Mouse (Mus musculus): ENCODE results near the gene BC067074. TPM values are rescaled to one million over a fixed set of nuclear protein-coding genes. Genes with fewer than 3 reads are reported as not detected.

Gene BC067074
- polyA plus RNA-seq, 1 experiment from 2014 or later = 5.4 TPM

DNA sequence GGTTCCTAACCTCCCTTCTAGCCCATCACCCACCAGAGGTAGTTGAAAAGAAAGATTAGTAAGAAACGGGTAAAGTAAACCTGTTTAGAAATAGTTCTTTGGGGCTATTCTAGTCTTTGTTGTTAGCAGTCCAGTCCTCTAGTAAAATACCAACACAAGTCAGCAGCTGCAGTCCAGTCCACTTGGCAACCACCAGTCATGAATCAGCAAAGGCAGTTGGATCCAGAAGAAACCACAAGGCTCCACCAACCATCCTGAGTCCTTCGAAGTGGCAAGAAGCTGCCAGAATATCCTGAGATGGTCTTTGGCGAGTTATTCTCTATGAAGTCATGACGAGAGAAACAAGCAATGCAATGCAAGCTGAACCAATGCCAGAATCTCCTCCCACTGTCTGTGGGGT is 124.0 kb downstream of the BC067074 start:
- no peaks in the 10 kb centered on the region for H3K36me3 ChIP-seq (ENCODE audit: insufficient read depth)
- TF ChIP-seq CTCF (IDR thresholded peaks at IDR 0.05; ENCODE audit: low read depth) = no peak
- no peaks in the 10 kb centered on the region for H3K27me3 ChIP-seq (ENCODE audit: insufficient read depth, low read length)
- no peaks in the 10 kb centered on the region for H3K9me3 ChIP-seq (ENCODE audit: low read depth, low read length)
- ATAC-seq (ENCODE audit: insufficient read depth) = no peak
- no peak overlapping the region for H3K4me2 ChIP-seq
- H3K4me3 ChIP-seq (ENCODE audit: low read depth, low read length) = no peak overlapping the region
- DNase-seq = no peak
- H3K9ac ChIP-seq = no peak overlapping the region
- 91% methylated on average over 4 of the region's 4 CpGs for WGBS
- H3K27ac ChIP-seq (ENCODE audit: low read depth) = no peak overlapping the region
- peaks cover 7% of the 10 kb centered on the region for H3K4me1 ChIP-seq (ENCODE audit: insufficient read depth)

DNA sequence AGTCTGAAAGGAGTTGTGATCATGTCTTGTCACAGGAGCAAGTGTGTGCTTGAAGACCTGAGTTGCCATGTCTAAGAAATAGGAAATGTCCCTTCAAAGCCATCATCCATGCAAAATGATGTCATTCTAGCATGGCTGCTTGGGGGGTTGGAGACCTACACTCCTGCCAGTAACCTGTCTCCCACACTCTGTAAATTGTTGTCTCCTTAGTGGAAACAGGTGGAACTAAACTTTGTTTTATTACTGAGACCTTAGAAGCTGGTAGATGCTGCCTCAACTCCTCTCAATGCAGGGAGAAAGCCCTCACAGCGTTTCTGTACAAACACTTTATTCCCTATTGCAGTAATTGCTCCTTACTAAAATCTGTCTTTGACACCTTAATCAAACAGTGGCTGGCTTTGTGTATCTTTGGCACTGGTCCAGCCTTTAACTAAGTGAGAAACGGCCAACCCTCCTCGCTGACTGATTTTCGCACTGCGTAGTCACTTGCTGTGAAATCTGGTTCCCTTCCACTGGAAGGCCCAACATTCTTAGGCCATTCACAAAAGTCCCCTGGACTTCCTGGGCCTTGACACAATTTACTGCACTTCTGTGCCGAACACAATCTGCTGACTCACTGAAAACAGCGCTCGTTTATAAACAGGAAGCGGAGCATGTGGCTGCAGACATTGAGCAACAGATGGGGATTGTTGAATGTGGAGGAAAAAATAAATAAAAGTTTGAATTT is 125.0 kb downstream of the BC067074 start:
- H3K9ac ChIP-seq = no peak overlapping the region
- TF ChIP-seq CTCF (IDR thresholded peaks at IDR 0.05; ENCODE audit: low read depth) = no peak
- ATAC-seq (ENCODE audit: insufficient read depth) (peak; percentile 81), DNase-seq (peak; percentile 88)
- WGBS = 14% methylated on average over 9 of the region's 9 CpGs
- H3K27ac ChIP-seq (ENCODE audit: low read depth) = peak overlapping the region; percentile 61
- H3K9me3 ChIP-seq (ENCODE audit: low read depth, low read length) = no peaks in the 10 kb centered on the region
- no peaks in the 10 kb centered on the region for H3K36me3 ChIP-seq (ENCODE audit: insufficient read depth)
- 0 out of 2 replicates have a peak overlapping the region, but pooled peaks have one; percentile 8 for H3K4me2 ChIP-seq
- H3K4me3 ChIP-seq (ENCODE audit: low read depth, low read length) = no peak overlapping the region
- no peaks in the 10 kb centered on the region for H3K27me3 ChIP-seq (ENCODE audit: insufficient read depth, low read length)
- H3K4me1 ChIP-seq (ENCODE audit: insufficient read depth) = peaks cover 7% of the 10 kb centered on the region

DNA sequence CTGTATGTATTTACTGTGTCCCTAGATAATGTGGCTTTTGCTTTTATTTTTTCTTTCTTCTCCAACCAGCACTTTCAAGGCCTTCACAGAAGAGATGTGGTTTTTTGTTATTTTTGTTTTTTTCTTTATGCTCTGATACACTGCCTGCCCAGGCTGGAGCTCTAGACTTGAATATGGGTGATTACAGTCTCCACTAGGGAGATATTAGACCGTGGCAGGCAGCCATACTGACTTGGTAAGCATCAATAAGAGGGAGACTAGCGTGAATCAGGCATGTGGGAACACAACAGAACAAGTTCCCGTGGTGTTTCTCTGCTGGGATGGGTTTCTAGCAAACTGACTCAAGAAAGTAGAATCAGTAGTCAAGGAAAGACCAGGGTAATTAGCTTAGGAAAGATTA is 125.7 kb downstream of the BC067074 start:
- no peak overlapping the region for H3K9ac ChIP-seq
- no peaks in the 10 kb centered on the region for H3K9me3 ChIP-seq (ENCODE audit: low read depth, low read length)
- H3K4me2 ChIP-seq = no peak overlapping the region
- peak overlapping the region; percentile 54; the same call in 1 of the 2 replicates for H3K27ac ChIP-seq (ENCODE audit: low read depth)
- H3K27me3 ChIP-seq (ENCODE audit: insufficient read depth, low read length) = no peaks in the 10 kb centered on the region
- ATAC-seq (ENCODE audit: insufficient read depth) = no peak
- DNase-seq = no peak
- no peak for TF ChIP-seq CTCF (IDR thresholded peaks at IDR 0.05; ENCODE audit: low read depth)
- WGBS = 66% methylated on average over 3 of the region's 3 CpGs
- H3K4me3 ChIP-seq (ENCODE audit: low read depth, low read length) = no peak overlapping the region
- no peaks in the 10 kb centered on the region for H3K36me3 ChIP-seq (ENCODE audit: insufficient read depth)
- peaks cover 7% of the 10 kb centered on the region for H3K4me1 ChIP-seq (ENCODE audit: insufficient read depth)

DNA sequence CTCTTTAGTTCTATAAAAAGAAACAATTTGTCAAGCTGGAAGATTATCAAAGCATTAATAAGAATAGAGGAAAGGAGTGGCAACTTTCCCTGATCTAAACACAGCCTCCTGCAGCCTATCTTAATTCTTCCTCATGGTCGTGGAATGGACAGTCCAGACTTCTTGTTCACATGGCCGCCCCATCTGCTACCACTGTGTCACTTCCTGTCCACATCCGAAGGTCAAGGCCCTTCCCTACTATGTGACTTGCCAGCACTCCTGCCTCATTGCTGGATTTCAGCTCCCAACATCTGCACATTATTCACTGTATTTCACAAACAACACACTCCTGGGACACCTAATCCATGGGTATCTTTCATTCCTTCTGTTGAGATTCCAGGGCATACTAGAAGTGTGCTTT is 128.5 kb downstream of the BC067074 start:
- H3K4me1 ChIP-seq (ENCODE audit: insufficient read depth) = peaks cover 7% of the 10 kb centered on the region
- DNase-seq (no peak), ATAC-seq (ENCODE audit: insufficient read depth) (no peak)
- no peaks in the 10 kb centered on the region for H3K9me3 ChIP-seq (ENCODE audit: low read depth, low read length)
- no peak overlapping the region for H3K4me3 ChIP-seq (ENCODE audit: low read depth, low read length)
- WGBS = 63% methylated on average over 3 of the region's 3 CpGs
- H3K36me3 ChIP-seq (ENCODE audit: insufficient read depth) = no peaks in the 10 kb centered on the region
- TF ChIP-seq CTCF (IDR thresholded peaks at IDR 0.05; ENCODE audit: low read depth) = no peak
- H3K27me3 ChIP-seq (ENCODE audit: insufficient read depth, low read length) = no peaks in the 10 kb centered on the region
- no peak overlapping the region for H3K4me2 ChIP-seq
- no peak overlapping the region for H3K27ac ChIP-seq (ENCODE audit: low read depth)
- H3K9ac ChIP-seq = no peak overlapping the region

DNA sequence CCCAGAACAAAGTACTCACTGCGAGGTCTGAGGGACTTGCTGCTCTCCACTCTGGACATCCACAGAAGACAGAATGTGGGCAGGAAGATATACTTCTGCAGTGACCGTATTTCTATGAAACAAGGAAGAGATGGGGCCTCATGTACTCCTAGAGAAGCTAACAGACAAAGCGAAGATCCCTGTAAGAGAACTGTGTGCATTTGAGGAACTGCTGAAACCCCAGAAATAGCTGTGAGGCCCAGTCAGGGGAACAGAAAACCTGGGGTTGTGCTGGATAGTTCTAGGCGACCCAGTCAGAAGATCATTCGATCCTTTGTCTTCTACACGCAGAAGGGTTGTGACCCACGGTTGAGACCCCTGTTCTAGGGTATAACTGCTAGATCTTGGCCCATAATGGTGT is 130.9 kb downstream of the BC067074 start:
- WGBS = 81% methylated on average over 7 of the region's 7 CpGs
- ATAC-seq (ENCODE audit: insufficient read depth) (no peak), DNase-seq (no peak)
- no peak overlapping the region for H3K4me2 ChIP-seq
- no peak overlapping the region for H3K27ac ChIP-seq (ENCODE audit: low read depth)
- H3K36me3 ChIP-seq (ENCODE audit: insufficient read depth) = no peaks in the 10 kb centered on the region
- H3K9me3 ChIP-seq (ENCODE audit: low read depth, low read length) = no peaks in the 10 kb centered on the region
- peaks cover 2% of the 10 kb centered on the region; the same call in 1 of the 2 replicates for H3K4me1 ChIP-seq (ENCODE audit: insufficient read depth)
- H3K27me3 ChIP-seq (ENCODE audit: insufficient read depth, low read length) = no peaks in the 10 kb centered on the region
- H3K4me3 ChIP-seq (ENCODE audit: low read depth, low read length) = no peak overlapping the region
- H3K9ac ChIP-seq = no peak overlapping the region
- no peak for TF ChIP-seq CTCF (IDR thresholded peaks at IDR 0.05; ENCODE audit: low read depth)

DNA sequence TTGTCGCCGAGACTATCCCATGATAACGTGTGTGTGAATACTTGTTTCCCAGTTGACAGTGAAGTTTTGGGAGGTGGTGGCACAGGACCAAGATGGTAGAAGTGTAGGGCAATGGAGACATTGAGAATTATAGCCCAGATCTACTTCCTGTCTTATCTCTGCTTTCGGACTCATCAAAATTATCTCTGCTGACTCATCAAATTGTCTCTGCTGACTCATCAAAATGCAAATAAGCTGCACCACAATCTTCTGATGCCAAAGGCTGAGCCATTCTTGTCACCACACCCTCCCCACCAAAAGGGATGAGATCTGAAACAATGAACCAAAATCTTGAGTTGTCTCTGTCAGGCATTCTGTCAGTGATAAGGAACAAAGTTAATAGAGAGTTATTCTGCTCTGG is 132.9 kb downstream of the BC067074 start:
- ATAC-seq (ENCODE audit: insufficient read depth) = no peak
- WGBS = 93% methylated on average over 4 of the region's 4 CpGs

More for the DNA sequence above, 132.9 kb downstream of the BC067074 start:
- Histone ChIP-seq H3K9ac (no peak overlapping the region), H3K4me1 (ENCODE audit: insufficient read depth) (no peaks in the 10 kb centered on the region), H3K9me3 (ENCODE audit: low read depth, low read length) (no peaks in the 10 kb centered on the region), H3K36me3 (ENCODE audit: insufficient read depth) (no peaks in the 10 kb centered on the region), H3K27ac (ENCODE audit: low read depth) (no peak overlapping the region), H3K4me2 (no peak overlapping the region), H3K27me3 (ENCODE audit: insufficient read depth, low read length) (no peaks in the 10 kb centered on the region), H3K4me3 (ENCODE audit: low read depth, low read length) (no peak overlapping the region)
- no peak for TF ChIP-seq CTCF (IDR thresholded peaks at IDR 0.05; ENCODE audit: low read depth)
- DNase-seq = no peak

Other genes with a start within 250 kb of the BC067074 start
- gene Gpx8, start 246.7 kb upstream of the BC067074 start, polyA plus RNA-seq (2014; fragmentation: Nextera tagmentation; extraction: Ambion mirVana) = 159 and 170 TPM in 2 replicates
- not detected in 2 replicates for gene Gzma, start 192.2 kb upstream of the BC067074 start, polyA plus RNA-seq (2014; fragmentation: Nextera tagmentation; extraction: Ambion mirVana)
- 1.6 and 2.2 TPM in 2 replicates for gene Esm1, start 83.5 kb upstream of the BC067074 start, polyA plus RNA-seq (2014; fragmentation: Nextera tagmentation; extraction: Ambion mirVana)
- gene Gzmk, start 67.3 kb upstream of the BC067074 start, polyA plus RNA-seq (2014; fragmentation: Nextera tagmentation; extraction: Ambion mirVana) = not detected in 2 replicates

Measured in lung, embryonic 14.5 days (tissue).